ENCODE assay signal across 16 mouse cellular contexts in the genomic region with DNA sequence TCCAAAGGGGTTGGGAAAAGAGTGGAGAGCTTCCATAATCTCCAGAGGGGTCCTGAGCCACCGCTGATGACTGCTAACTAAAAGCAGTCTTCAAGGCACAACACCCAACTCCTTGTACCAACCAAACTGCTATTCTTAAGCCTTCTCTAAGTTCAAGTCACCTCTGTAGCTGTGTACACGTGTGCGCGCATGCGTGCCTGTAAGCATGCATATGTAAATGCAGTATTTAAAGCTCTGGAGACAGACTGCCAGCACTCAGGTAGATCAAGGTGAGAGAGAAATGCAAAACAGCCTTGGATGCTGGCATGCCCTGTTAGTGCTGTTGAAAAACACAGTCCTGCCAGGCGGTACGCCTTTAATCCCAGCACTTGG. TPM values are rescaled to one million over a fixed set of nuclear protein-coding genes. Genes with fewer than 3 reads are reported as not detected.
A peak's percentile ranks its signal among the peaks of the same experiment; 100 is the strongest.
DNase-seq lines count a peak whose midpoint lies in the region; ATAC-seq and TF ChIP-seq lines count a peak whose summit lies in the region.
"Had no signal": no experiment of that assay in that cellular context is flagged by ENCODE, and none has a peak within 500 bp of the region (broad histone marks: within the 10 kb centered on the region; RNA-seq: fewer than 3 reads in every experiment).

No protein-coding gene starts in this region.

- H3K4me2 ChIP-seq in heart, embryonic 11.5 days, result peak overlapping the region; percentile 4; the same call in 1 of the 2 replicates
- no peak overlapping the region for H3K4me2 ChIP-seq in midbrain, embryonic 11.5 days
- no peak overlapping the region for H3K4me2 ChIP-seq in forebrain, postnatal 0 days (ENCODE audit: low read depth)
- H3K4me2 ChIP-seq: embryonic facial prominence, embryonic 12.5 days; forebrain, embryonic 12.5 days; intestine, embryonic 15.5 days; lung, embryonic 14.5 days; neural tube, embryonic 12.5 days had no signal

- TF ChIP-seq CTCF in forebrain, postnatal 0 days (IDR thresholded peaks at IDR 0.05; ENCODE audit: low read depth), result no peak

- no peak for DNase-seq in heart, postnatal 36 days
- no peak for DNase-seq in midbrain, embryonic 10.5 days (ENCODE audit: low spot score)
- no peak for DNase-seq in midbrain, embryonic 11.5 days (ENCODE audit: low spot score, missing footprints)
- DNase-seq in limb, embryonic 10.5 days (ENCODE audit: low spot score), result no peak
- DNase-seq in naive thymus-derived CD4-positive, alpha-beta T cell, adult 2 months (ENCODE audit: low read depth), result peak; percentile 63
- no peak for DNase-seq in forebrain, postnatal 0 days
- DNase-seq in layer of hippocampus, adult 8-10 months (ENCODE audit: low spot score in 2 of 2), result no peak
- DNase-seq: cerebellum, adult 11 months; cerebellum, postnatal 36 days; layer of hippocampus, postnatal 36 days; lung, embryonic 14.5 days had no signal

- H3K9me3 ChIP-seq in heart, embryonic 11.5 days (replicated peaks; ENCODE audit: control insufficient read depth, low read length), result no peaks in the 10 kb centered on the region
- H3K9me3 ChIP-seq in midbrain, embryonic 10.5 days (replicated peaks), result no peaks in the 10 kb centered on the region
- no peaks in the 10 kb centered on the region for H3K9me3 ChIP-seq in midbrain, embryonic 11.5 days (ENCODE audit: control insufficient read depth, low read length)
- no peaks in the 10 kb centered on the region for H3K9me3 ChIP-seq in limb, embryonic 10.5 days (replicated peaks)
- H3K9me3 ChIP-seq in forebrain, postnatal 0 days (ENCODE audit: low read length), result no peaks in the 10 kb centered on the region
- H3K9me3 ChIP-seq: embryonic facial prominence, embryonic 12.5 days; forebrain, embryonic 12.5 days; intestine, embryonic 15.5 days; neural tube, embryonic 12.5 days had no signal

- H3K9ac ChIP-seq in heart, embryonic 11.5 days (ENCODE audit: low read depth, low read length), result no peak overlapping the region
- H3K9ac ChIP-seq in midbrain, embryonic 11.5 days (ENCODE audit: low read length), result no peak overlapping the region
- H3K9ac ChIP-seq in forebrain, postnatal 0 days, result no peak overlapping the region
- H3K9ac ChIP-seq: embryonic facial prominence, embryonic 12.5 days; forebrain, embryonic 12.5 days; intestine, embryonic 15.5 days; lung, embryonic 14.5 days; neural tube, embryonic 12.5 days had no signal

- H3K36me3 ChIP-seq in heart, embryonic 11.5 days (ENCODE audit: control insufficient read depth, insufficient read depth, low read length), result no peaks in the 10 kb centered on the region
- peaks cover 12% of the 10 kb centered on the region for H3K36me3 ChIP-seq in midbrain, embryonic 10.5 days
- H3K36me3 ChIP-seq in midbrain, embryonic 11.5 days (ENCODE audit: control insufficient read depth, insufficient read depth, low read length), result no peaks in the 10 kb centered on the region
- H3K36me3 ChIP-seq in limb, embryonic 10.5 days, result peaks cover 22% of the 10 kb centered on the region
- no peaks in the 10 kb centered on the region for H3K36me3 ChIP-seq in forebrain, postnatal 0 days (ENCODE audit: insufficient read depth)
- H3K36me3 ChIP-seq: embryonic facial prominence, embryonic 12.5 days; forebrain, embryonic 12.5 days; intestine, embryonic 15.5 days; neural tube, embryonic 12.5 days had no signal

- ATAC-seq in heart, embryonic 11.5 days (replicated peaks; ENCODE audit: insufficient number of reproducible peaks, low FRiP score, low TSS enrichment), result no peak
- ATAC-seq in midbrain, embryonic 11.5 days (ENCODE audit: low FRiP score), result no peak
- ATAC-seq in forebrain, postnatal 0 days, result no peak
- ATAC-seq: intestine, embryonic 15.5 days had no signal

- no peak overlapping the region for H3K4me3 ChIP-seq in heart, embryonic 11.5 days (ENCODE audit: low read depth, low read length)
- H3K4me3 ChIP-seq in midbrain, embryonic 10.5 days, result no peak overlapping the region
- no peak overlapping the region for H3K4me3 ChIP-seq in midbrain, embryonic 11.5 days (ENCODE audit: low read depth, low read length)
- no peak overlapping the region for H3K4me3 ChIP-seq in limb, embryonic 10.5 days
- no peak overlapping the region for H3K4me3 ChIP-seq in forebrain, postnatal 0 days (ENCODE audit: low read depth, low read length)
- H3K4me3 ChIP-seq: embryonic facial prominence, embryonic 12.5 days; forebrain, embryonic 12.5 days; intestine, embryonic 15.5 days; neural tube, embryonic 12.5 days had no signal

- 85% methylated on average over 7 of the region's 7 CpGs for WGBS in heart, embryonic 11.5 days (ENCODE audit: insufficient replicate concordance)
- WGBS in midbrain, embryonic 10.5 days, result 89% methylated on average over 7 of the region's 7 CpGs
- 92% methylated on average over 7 of the region's 7 CpGs for WGBS in midbrain, embryonic 11.5 days
- 88% methylated on average over 7 of the region's 7 CpGs for WGBS in limb, embryonic 10.5 days
- 92% methylated on average over 7 of the region's 7 CpGs for WGBS in forebrain, postnatal 0 days

- intact Hi-C loops in heart, postnatal 36 days (cut with DNase I), result no loop called here

- peak overlapping the region; percentile 70 for H3K27ac ChIP-seq in heart, embryonic 11.5 days (ENCODE audit: low read depth, low read length)
- peak overlapping the region; percentile 7; the same call in 1 of the 2 replicates for H3K27ac ChIP-seq in midbrain, embryonic 10.5 days (replicated peaks)
- no peak overlapping the region for H3K27ac ChIP-seq in midbrain, embryonic 11.5 days (ENCODE audit: low read depth, low read length)
- peak overlapping the region; percentile 51 for H3K27ac ChIP-seq in limb, embryonic 10.5 days
- H3K27ac ChIP-seq in forebrain, postnatal 0 days (ENCODE audit: low read depth, low read length), result no peak overlapping the region
- H3K27ac ChIP-seq: forebrain, embryonic 12.5 days; intestine, embryonic 15.5 days; neural tube, embryonic 12.5 days had no signal

- peaks cover 32% of the 10 kb centered on the region for H3K4me1 ChIP-seq in heart, embryonic 11.5 days (ENCODE audit: control insufficient read depth, insufficient read depth, low read length)
- peaks cover 69% of the 10 kb centered on the region for H3K4me1 ChIP-seq in midbrain, embryonic 10.5 days
- H3K4me1 ChIP-seq in midbrain, embryonic 11.5 days (ENCODE audit: control insufficient read depth, insufficient read depth, low read length), result peaks cover 44% of the 10 kb centered on the region
- H3K4me1 ChIP-seq in limb, embryonic 10.5 days, result peaks cover 71% of the 10 kb centered on the region
- H3K4me1 ChIP-seq in forebrain, postnatal 0 days (ENCODE audit: insufficient read depth), result peaks cover 13% of the 10 kb centered on the region

- no peaks in the 10 kb centered on the region for H3K27me3 ChIP-seq in heart, embryonic 11.5 days (ENCODE audit: control insufficient read depth, insufficient read depth, low read length)
- H3K27me3 ChIP-seq in midbrain, embryonic 10.5 days (ENCODE audit: low read depth, poor library complexity, severe bottlenecking), result peaks cover 5% of the 10 kb centered on the region; the same call in 1 of the 2 replicates
- no peaks in the 10 kb centered on the region for H3K27me3 ChIP-seq in midbrain, embryonic 11.5 days (ENCODE audit: control insufficient read depth, insufficient read depth, low read length)
- H3K27me3 ChIP-seq in limb, embryonic 10.5 days (ENCODE audit: low read depth, poor library complexity, severe bottlenecking), result no peaks in the 10 kb centered on the region
- H3K27me3 ChIP-seq in forebrain, postnatal 0 days (ENCODE audit: insufficient read depth, low read length), result no peaks in the 10 kb centered on the region
- H3K27me3 ChIP-seq: embryonic facial prominence, embryonic 12.5 days had no signal

RNA-seq across cellular contexts. Expression of a gene that starts 29.8 kb away (rescaled TPM):
- polyA plus RNA-seq in heart, embryonic 11.5 days (2014; fragmentation: Nextera tagmentation; extraction: Ambion mirVana), result 19.6 and 20.8 TPM in 2 replicates
- total RNA-seq in heart, postnatal 36 days (2021), result under 1 TPM; 0.19 to 0.31 TPM
- 58.4 and 60.6 TPM in 2 replicates for polyA plus RNA-seq in midbrain, embryonic 10.5 days (2016; fragmentation: Nextera tagmentation; extraction: Ambion mirVana)
- polyA plus RNA-seq in midbrain, embryonic 11.5 days (2014; fragmentation: Nextera tagmentation; extraction: Ambion mirVana), result 66.9 and 67.7 TPM in 2 replicates
- polyA plus RNA-seq in limb, embryonic 10.5 days (2016; fragmentation: Nextera tagmentation; extraction: Ambion mirVana), result 60.1 and 76.1 TPM in 2 replicates
- total RNA-seq in forebrain, postnatal 0 days (2014; rRNA removed), result 6.6 and 12.1 TPM in 2 replicates
- 9.3 and 15.3 TPM in 2 replicates for polyA plus RNA-seq in forebrain, postnatal 0 days (2015; fragmentation: Nextera tagmentation; extraction: Ambion mirVana)
- 10 to 100 TPM in 1 of 4 experiments, 1 to 10 TPM in 3; 6.0 to 10.8 (median 6.5) TPM for total RNA-seq in layer of hippocampus, adult 8-10 months (2022)

Comparison
In these comparisons a context has a peak if more than half of its experiments do, and no peak if none do; other contexts are left out.
1. H3K27ac ChIP-seq: peak in heart, embryonic 11.5 days (single experiment), midbrain, embryonic 10.5 days (single experiment) and limb, embryonic 10.5 days (single experiment); none in midbrain, embryonic 11.5 days (single experiment) and forebrain, postnatal 0 days (single experiment).